Mouse (Mus musculus) myocyte (in vitro differentiated cells): Measurements from ENCODE around the gene Myo9b. TPM values are rescaled to one million over a fixed set of nuclear protein-coding genes. Genes with fewer than 3 reads are reported as not detected.
"Not testable (repeated sequence)": the region's sequence is repeated elsewhere in the genome, so short reads cannot be mapped to it uniquely, and the experiment has no call there.

ENCODE experiments used
- H3K27me3 ChIP-seq: one replicate; pipeline ENCODE4 v1.6.1; 2011; ENCODE audit not compliant: control insufficient read depth, insufficient read depth, insufficient read length
- H3K36me3 ChIP-seq: one replicate; pipeline ENCODE4 v1.6.1; 2011; ENCODE audit not compliant: control insufficient read depth, insufficient read depth
- H3K4me2 ChIP-seq: one replicate; pipeline ENCODE4 v1.6.1; 2011; ENCODE audit warnings: low read depth, control low read depth
- H3K4me3 ChIP-seq: one replicate; pipeline ENCODE4 v1.5.1; 2011; ENCODE audit warnings: mild to moderate bottlenecking, control low read depth, moderate library complexity
- H3K79me2 ChIP-seq: one replicate; pipeline ENCODE4 v1.6.1; 2011; ENCODE audit not compliant: control insufficient read depth, insufficient read depth
- H3ac ChIP-seq: one replicate; pipeline ENCODE4 v1.6.1; 2011; ENCODE audit not compliant: control insufficient read depth, insufficient read length
- CEBPB ChIP-seq: IDR thresholded peaks from 2 replicates; pipeline ENCODE4 v1.6.1; 2011; ENCODE audit warnings: mild to moderate bottlenecking, moderate library complexity; ENCODE audit not compliant: poor library complexity, insufficient read depth, severe bottlenecking
- E2F4 ChIP-seq: IDR thresholded peaks from one replicate; pipeline ENCODE4 v1.6.1; 2011; ENCODE audit warnings: mild to moderate bottlenecking, control low read depth, moderate library complexity; ENCODE audit not compliant: insufficient read depth
- MAX ChIP-seq: IDR thresholded peaks from one replicate; pipeline ENCODE4 v1.6.1; 2011; ENCODE audit warnings: low read depth, mild to moderate bottlenecking, control low read depth
- MYOD1 ChIP-seq, 3 experiments: IDR thresholded peaks; one replicate each; pipeline ENCODE4 v1.6.1; 2011; ENCODE audit warnings: control low read depth in 2 of 3, low read depth in 2 of 3, mild to moderate bottlenecking in 2 of 3, moderate library complexity in 1 of 3; ENCODE audit not compliant: insufficient read length in 2 of 3, control insufficient read depth in 1 of 3
- MYOG ChIP-seq, 3 experiments: IDR thresholded peaks; one replicate each; pipeline ENCODE4 v1.6.1; 2011; ENCODE audit warnings: control low read depth in 2 of 3, low read depth in 2 of 3, mild to moderate bottlenecking in 2 of 3; ENCODE audit not compliant: insufficient read length in 2 of 3, control insufficient read depth in 1 of 3, insufficient read depth in 1 of 3
- POLR2A ChIP-seq: IDR thresholded peaks from one replicate; pipeline ENCODE4 v1.6.1; 2011; ENCODE audit warnings: low read depth, mild to moderate bottlenecking, control low read depth, moderate library complexity; ENCODE audit not compliant: insufficient read length
- POLR2AphosphoS2 ChIP-seq: IDR thresholded peaks from one replicate; pipeline ENCODE4 v1.6.1; 2011; ENCODE audit warnings: low read depth, control low read depth; ENCODE audit not compliant: insufficient read length
- REST ChIP-seq: IDR thresholded peaks from one replicate; pipeline ENCODE4 v1.6.1; 2011; ENCODE audit warnings: mild to moderate bottlenecking, control low read depth, moderate library complexity; ENCODE audit not compliant: insufficient read depth, insufficient read length
- SRF ChIP-seq: IDR thresholded peaks from one replicate; pipeline ENCODE4 v1.6.1; 2011; ENCODE audit warnings: low read depth; ENCODE audit not compliant: control insufficient read depth, insufficient read length
- TCF12 ChIP-seq: IDR thresholded peaks from one replicate; pipeline ENCODE4 v1.6.1; 2011; ENCODE audit warnings: mild to moderate bottlenecking, control low read depth; ENCODE audit not compliant: poor library complexity, insufficient read depth, severe bottlenecking
- TCF3 ChIP-seq: IDR thresholded peaks from one replicate; pipeline ENCODE4 v1.6.1; 2011; ENCODE audit warnings: low read depth, control low read depth; ENCODE audit not compliant: insufficient read length
- USF1 ChIP-seq: IDR thresholded peaks from one replicate; pipeline ENCODE4 v1.6.1; 2011; ENCODE audit warnings: low read depth, mild to moderate bottlenecking, control low read depth, moderate library complexity
- polyA plus RNA-seq: library from polyadenylated mRNA; unstranded; fragments of >200 nt; fragmentation: generic; extraction: Trizol; gene quantifications from one replicate; pipeline ENCODE4 v1.2.1, GENCODE M21; 2012; ENCODE audit warnings: missing spikeins

Gene Myo9b
- polyA plus RNA-seq, 1 experiment, result 39.6 TPM

DNA sequence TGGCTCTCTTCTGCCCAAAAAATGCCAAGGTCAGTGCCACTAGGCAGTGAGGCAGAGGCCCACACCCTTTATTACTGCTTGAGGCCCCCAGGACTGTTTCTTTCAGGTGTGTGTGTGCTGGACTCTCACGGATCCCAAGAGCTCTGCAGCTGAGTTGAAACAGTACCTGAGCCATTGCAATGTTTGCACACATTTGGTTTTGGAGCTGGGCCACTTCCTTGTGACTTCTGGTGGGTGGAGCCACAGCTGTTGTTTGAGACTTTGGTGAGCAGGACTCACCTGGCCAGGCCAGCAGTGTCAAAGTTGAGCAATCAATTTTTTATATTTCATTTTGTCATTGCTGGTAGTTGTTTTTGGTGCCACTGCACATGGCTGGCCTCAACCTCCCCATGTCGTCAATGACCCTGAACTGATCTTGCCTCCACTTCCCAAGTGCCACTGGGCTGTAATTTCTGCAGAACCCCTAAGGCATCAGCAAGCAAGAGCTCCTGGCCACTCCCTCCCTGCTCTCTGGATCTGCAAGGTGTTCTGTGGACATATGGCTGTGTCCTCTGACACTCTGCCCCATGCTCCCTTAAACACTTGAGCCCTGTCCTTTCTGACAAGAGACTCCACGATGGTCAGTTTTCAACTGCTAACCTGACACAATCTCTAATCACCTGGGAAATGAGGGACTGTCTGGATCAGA is 15.8 kb upstream of the Myo9b start:
- H3ac ChIP-seq, result no peak overlapping the region
- no peak overlapping the region for H3K4me3 ChIP-seq
- H3K79me2 ChIP-seq, result no peaks in the 10 kb centered on the region
- H3K4me2 ChIP-seq, result no peak overlapping the region
- H3K27me3 ChIP-seq, result no peaks in the 10 kb centered on the region
- TF ChIP-seq POLR2AphosphoS2, result no peak
- TF ChIP-seq CEBPB, result no peak
- no peak for TF ChIP-seq TCF12
- TF ChIP-seq MAX, result no peak
- TF ChIP-seq MYOG (IDR thresholded peaks at IDR 0.05; ENCODE audit: control insufficient read depth in 1 of 3, insufficient read depth in 1 of 3, insufficient read length in 2 of 3, low read depth in 2 of 3), result no peak
- no peak for TF ChIP-seq MYOD1 (IDR thresholded peaks at IDR 0.05; ENCODE audit: control insufficient read depth in 1 of 3, insufficient read length in 2 of 3, low read depth in 2 of 3)
- TF ChIP-seq TCF3, result no peak
- TF ChIP-seq SRF, result no peak
- TF ChIP-seq USF1, result no peak
- no peak for TF ChIP-seq POLR2A
- TF ChIP-seq E2F4, result no peak
- TF ChIP-seq REST, result no peak
- H3K36me3 ChIP-seq, result no peaks in the 10 kb centered on the region

DNA sequence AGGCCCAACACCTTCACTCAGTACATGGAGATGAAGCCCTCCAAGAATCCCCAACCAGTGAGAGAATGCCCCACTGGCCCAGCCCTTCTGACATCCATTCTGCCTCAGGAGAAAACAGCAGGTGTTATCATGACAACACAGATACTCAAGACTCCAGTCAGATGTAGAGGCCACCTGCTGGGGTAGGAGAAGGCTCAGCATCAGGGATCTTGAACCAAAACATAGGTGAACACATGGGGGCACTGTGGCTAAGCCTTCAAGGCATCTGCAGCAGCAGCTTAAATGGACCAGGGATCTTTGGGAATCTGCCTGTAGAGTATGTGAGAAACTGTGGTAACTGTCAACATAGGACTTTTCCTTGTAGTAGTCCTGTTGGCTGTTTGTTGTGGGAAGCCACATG is 11.3 kb upstream of the Myo9b start:
- Histone ChIP-seq H3K4me2 (no peak overlapping the region), H3K27me3 (no peaks in the 10 kb centered on the region), H3K4me3 (no peak overlapping the region), H3K79me2 (no peaks in the 10 kb centered on the region), H3K36me3 (no peaks in the 10 kb centered on the region), H3ac (no peak overlapping the region)
- no peak for TF ChIP-seq SRF
- TF ChIP-seq REST, result no peak
- no peak for TF ChIP-seq E2F4
- TF ChIP-seq MYOD1 (IDR thresholded peaks at IDR 0.05; ENCODE audit: control insufficient read depth in 1 of 3, insufficient read length in 2 of 3, low read depth in 2 of 3), result no peak
- no peak for TF ChIP-seq MAX

DNA sequence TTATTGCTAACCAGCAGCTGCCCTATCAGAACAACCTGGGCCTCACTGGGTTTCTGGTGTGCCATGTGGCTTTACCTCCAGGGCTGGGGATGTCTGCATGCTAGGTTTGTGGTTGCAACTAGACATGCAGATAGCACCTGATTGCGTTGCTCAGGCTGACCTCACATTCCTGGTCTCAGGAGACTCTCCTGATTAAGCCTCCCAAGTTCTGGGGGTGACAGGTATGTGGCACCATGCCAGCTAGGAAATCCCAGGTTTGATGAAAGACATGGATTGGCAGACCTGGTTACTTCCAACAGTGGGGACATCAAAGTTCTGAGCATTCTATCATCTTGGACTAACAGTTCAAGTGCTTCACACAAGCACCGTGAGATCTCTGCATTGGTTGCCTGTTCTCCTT is 4.8 kb upstream of the Myo9b start:
- TF ChIP-seq SRF (no peak), TCF12 (no peak), POLR2A (no peak), CEBPB (no peak), TCF3 (no peak), MYOD1 (IDR thresholded peaks at IDR 0.05; ENCODE audit: control insufficient read depth in 1 of 3, insufficient read length in 2 of 3, low read depth in 2 of 3) (no peak), MAX (no peak), MYOG (IDR thresholded peaks at IDR 0.05; ENCODE audit: control insufficient read depth in 1 of 3, insufficient read depth in 1 of 3, insufficient read length in 2 of 3, low read depth in 2 of 3) (no peak), REST (no peak), USF1 (no peak), POLR2AphosphoS2 (no peak), E2F4 (no peak)
- H3K79me2 ChIP-seq, result peaks cover 4% of the 10 kb centered on the region
- H3K27me3 ChIP-seq, result no peaks in the 10 kb centered on the region
- H3K4me2 ChIP-seq, result no peak overlapping the region
- no peak overlapping the region for H3ac ChIP-seq
- H3K4me3 ChIP-seq, result no peak overlapping the region
- H3K36me3 ChIP-seq, result no peaks in the 10 kb centered on the region

DNA sequence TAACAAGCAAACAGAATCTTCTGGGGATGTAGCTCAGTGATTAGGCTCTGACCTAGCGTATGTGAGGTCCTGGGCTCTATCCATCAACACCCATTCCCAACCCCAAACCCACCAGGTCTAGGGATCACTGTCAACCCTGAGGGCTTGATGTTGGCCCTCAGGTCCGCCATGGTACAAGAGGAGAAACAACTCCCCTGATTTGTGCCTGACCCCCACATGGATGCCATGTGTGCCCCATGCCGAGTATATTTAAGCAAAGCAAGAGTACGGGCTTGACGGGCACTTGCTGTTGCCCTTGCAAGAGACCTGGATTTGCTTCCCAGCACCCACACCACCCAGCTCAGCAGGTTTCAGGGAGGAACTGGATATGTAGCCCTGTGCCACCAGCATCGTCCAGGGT is 4.2 kb upstream of the Myo9b start:
- H3K27me3 ChIP-seq, H3K4me2 ChIP-seq, H3K36me3 ChIP-seq, H3K4me3 ChIP-seq, H3K79me2 ChIP-seq, H3ac ChIP-seq: not testable (repeated sequence)

DNA sequence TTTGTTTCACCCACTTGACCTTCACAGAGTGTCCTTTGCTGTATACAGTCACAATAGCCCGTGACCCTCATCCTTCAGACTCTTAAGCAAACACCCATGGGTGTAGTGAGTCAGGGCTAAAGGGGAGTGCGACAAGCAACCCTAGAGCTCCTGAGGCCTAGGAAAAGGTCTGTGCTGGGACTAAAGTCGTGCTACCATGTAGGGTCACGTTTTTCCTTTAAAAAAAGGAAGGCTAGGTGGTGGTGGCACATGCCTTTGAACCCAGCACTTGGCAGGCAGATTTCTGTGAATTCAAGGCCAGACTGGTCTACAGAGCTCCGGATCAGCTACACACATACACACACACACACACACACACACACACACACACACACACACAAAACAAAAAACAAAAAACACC is 884 bp upstream of the Myo9b start:
- peak overlapping the region; percentile 87 for H3K4me2 ChIP-seq
- peak overlapping the region; percentile 91 for H3K4me3 ChIP-seq
- peaks cover 38% of the 10 kb centered on the region for H3K79me2 ChIP-seq
- TF ChIP-seq USF1 (no peak), TCF3 (no peak), MYOG (IDR thresholded peaks at IDR 0.05; ENCODE audit: control insufficient read depth in 1 of 3, insufficient read depth in 1 of 3, insufficient read length in 2 of 3, low read depth in 2 of 3) (no peak), REST (no peak), SRF (no peak), POLR2A (no peak), E2F4 (no peak), POLR2AphosphoS2 (no peak)
- H3K36me3 ChIP-seq, result no peaks in the 10 kb centered on the region
- H3ac ChIP-seq, result no peak overlapping the region
- no peaks in the 10 kb centered on the region for H3K27me3 ChIP-seq
